7 mouse cellular contexts compared by ENCODE assay signal in the genomic region with DNA sequence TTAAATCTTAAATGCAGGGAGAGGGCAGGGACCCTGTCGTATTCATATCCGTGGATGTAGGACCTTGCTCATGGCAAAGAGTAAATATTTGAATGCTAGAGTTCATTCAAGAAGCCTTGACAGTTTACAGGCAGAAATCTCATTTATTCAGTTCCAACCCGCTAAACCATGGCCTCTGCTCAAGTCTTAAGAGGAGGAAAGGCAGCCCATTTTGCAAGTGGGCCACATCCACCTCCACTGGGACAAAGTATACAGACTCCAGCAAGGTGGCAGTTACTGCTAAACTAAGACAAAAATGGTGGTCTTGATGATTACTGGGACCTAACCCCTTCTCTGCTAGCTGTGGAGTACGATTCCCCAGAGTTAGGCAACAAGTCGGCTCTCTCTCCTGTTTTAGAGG. TPM values are rescaled to one million over a fixed set of nuclear protein-coding genes. Genes with fewer than 3 reads are reported as not detected.
DNase-seq lines count a peak whose midpoint lies in the region; ATAC-seq and TF ChIP-seq lines count a peak whose summit lies in the region.

No protein-coding gene starts in this region.

- no peaks in the 10 kb centered on the region for H3K27me3 ChIP-seq in thymus, adult 2 months (ENCODE audit: control insufficient read depth, insufficient read depth, low read length)
- H3K27me3 ChIP-seq in forebrain, embryonic 14.5 days (replicated peaks; ENCODE audit: control insufficient read depth, insufficient read depth, low read length) = no peaks in the 10 kb centered on the region
- no peaks in the 10 kb centered on the region for H3K27me3 ChIP-seq in liver, embryonic 16.5 days (ENCODE audit: control insufficient read depth, insufficient read depth, low read depth, low read length)

- no peaks in the 10 kb centered on the region for H3K36me3 ChIP-seq in thymus, adult 2 months (ENCODE audit: control insufficient read depth, insufficient read depth, low read length)
- H3K36me3 ChIP-seq in forebrain, embryonic 14.5 days (ENCODE audit: control insufficient read depth, insufficient read depth, low read length) = no peaks in the 10 kb centered on the region
- no peaks in the 10 kb centered on the region for H3K36me3 ChIP-seq in liver, embryonic 16.5 days (ENCODE audit: control insufficient read depth, insufficient read depth)

- no peak overlapping the region for H3K4me3 ChIP-seq in thymus, adult 2 months (ENCODE audit: control insufficient read depth, insufficient read depth, low read length)
- peak overlapping the region; percentile 43 for H3K4me3 ChIP-seq in forebrain, embryonic 14.5 days (ENCODE audit: low read depth, low read length)
- peak overlapping the region; percentile 80 for H3K4me3 ChIP-seq in liver, embryonic 16.5 days (ENCODE audit: low read depth, low read length)

- 0 out of 2 replicates have a peak overlapping the region, but pooled peaks have one; percentile 24 for H3K27ac ChIP-seq in thymus, adult 2 months (ENCODE audit: control insufficient read depth, insufficient read depth, low read length)
- H3K27ac ChIP-seq in forebrain, embryonic 14.5 days (ENCODE audit: low read depth, low read length) = no peak overlapping the region
- peak overlapping the region; percentile 100 for H3K27ac ChIP-seq in liver, embryonic 16.5 days (ENCODE audit: low read length)

- DNase-seq in thymus, adult 2 months = no peak
- no peak for DNase-seq in thymus, postnatal 36 days
- no peak for DNase-seq in forebrain, embryonic 14.5 days (ENCODE audit: low spot score)
- no peak for DNase-seq in right cerebral cortex, postnatal 10 days (ENCODE audit: low spot score in 2 of 2)
- DNase-seq in Muller cell, postnatal 12 days (ENCODE audit: inconsistent ontology term) = no peak
- no peak for DNase-seq in gastrocnemius, adult 18-20 months (ENCODE audit: low spot score)

- H3K4me1 ChIP-seq in thymus, adult 2 months (replicated peaks; ENCODE audit: control insufficient read depth, insufficient read depth, low read length) = peaks cover 9% of the 10 kb centered on the region
- H3K4me1 ChIP-seq in forebrain, embryonic 14.5 days (ENCODE audit: control insufficient read depth, insufficient read depth, low read length) = 0 out of 2 replicates have a peak, but pooled peaks cover 3% of the 10 kb centered on the region
- H3K4me1 ChIP-seq in liver, embryonic 16.5 days (ENCODE audit: control insufficient read depth, low read depth, low read length) = peaks cover 18% of the 10 kb centered on the region

- no peak for TF ChIP-seq CTCF in thymus, adult 2 months (IDR thresholded peaks at IDR 0.05; ENCODE audit: borderline replicate concordance, control insufficient read depth, extremely low read depth, insufficient read depth, low read length, poor library complexity)

- no peaks in the 10 kb centered on the region for H3K9me3 ChIP-seq in forebrain, embryonic 14.5 days (replicated peaks; ENCODE audit: control insufficient read depth, low read length)
- no peaks in the 10 kb centered on the region for H3K9me3 ChIP-seq in liver, embryonic 16.5 days (replicated peaks; ENCODE audit: control insufficient read depth, low read length)

- ATAC-seq in forebrain, embryonic 14.5 days = no peak
- no peak for ATAC-seq in liver, embryonic 16.5 days (ENCODE audit: low read depth)

- H3K9ac ChIP-seq in forebrain, embryonic 14.5 days (ENCODE audit: low read length) = peak overlapping the region; percentile 59; the same call in 1 of the 2 replicates
- peak overlapping the region; percentile 85 for H3K9ac ChIP-seq in liver, embryonic 16.5 days (ENCODE audit: low read depth, low read length)

- WGBS in thymus, adult 2 months = 45% methylated on average over 5 of the region's 5 CpGs
- 36% methylated on average over 5 of the region's 5 CpGs for WGBS in forebrain, embryonic 14.5 days
- 34% methylated on average over 5 of the region's 5 CpGs for WGBS in liver, embryonic 16.5 days (ENCODE audit: insufficient replicate concordance)

- TF ChIP-seq POLR2A in thymus, adult 2 months (IDR thresholded peaks at IDR 0.05; ENCODE audit: control insufficient read depth, extremely low read depth, insufficient read depth, low read length, poor library complexity) = no peak

- peak overlapping the region; percentile 43 for H3K4me2 ChIP-seq in forebrain, embryonic 14.5 days (ENCODE audit: low read length)
- peak overlapping the region; percentile 73 for H3K4me2 ChIP-seq in liver, embryonic 16.5 days (ENCODE audit: low read depth, low read length)

RNA-seq across cellular contexts. Expression of a gene that starts 0.4 kb away (rescaled TPM):
- polyA plus RNA-seq in thymus, adult 2 months (2012; rRNA removed) = 4.7 and 5.5 TPM in 2 replicates
- 7.9 and 8.8 TPM in 2 replicates for polyA plus RNA-seq in forebrain, embryonic 14.5 days (2014; fragmentation: Nextera tagmentation; extraction: Ambion mirVana)
- polyA plus RNA-seq in liver, embryonic 16.5 days (2015; fragmentation: Nextera tagmentation; extraction: Ambion mirVana) = 5.6 and 6.0 TPM in 2 replicates
- 1 to 10 TPM; 4.9 to 5.3 TPM for total RNA-seq in gastrocnemius, adult 18-20 months (2021)

RNA-seq across cellular contexts. Expression of a gene that starts 8.3 kb away (rescaled TPM):
- 1.9 and 2.3 TPM in 2 replicates for polyA plus RNA-seq in thymus, adult 2 months (2012; rRNA removed)
- not detected in 2 replicates for polyA plus RNA-seq in forebrain, embryonic 14.5 days (2014; fragmentation: Nextera tagmentation; extraction: Ambion mirVana)
- 2.5 and 2.6 TPM in 2 replicates for polyA plus RNA-seq in liver, embryonic 16.5 days (2015; fragmentation: Nextera tagmentation; extraction: Ambion mirVana)
- total RNA-seq in gastrocnemius, adult 18-20 months (2021) = under 1 TPM; 0.14 TPM

RNA-seq across cellular contexts. Expression of a gene that starts 17.1 kb away (rescaled TPM):
- 126 and 141 TPM in 2 replicates for polyA plus RNA-seq in thymus, adult 2 months (2012; rRNA removed)
- 40.4 and 53.6 TPM in 2 replicates for polyA plus RNA-seq in forebrain, embryonic 14.5 days (2014; fragmentation: Nextera tagmentation; extraction: Ambion mirVana)
- polyA plus RNA-seq in liver, embryonic 16.5 days (2015; fragmentation: Nextera tagmentation; extraction: Ambion mirVana) = 46.2 and 51.1 TPM in 2 replicates
- 10 to 100 TPM; 15.7 to 16.4 TPM for total RNA-seq in gastrocnemius, adult 18-20 months (2021)

RNA-seq across cellular contexts. Expression of a gene that starts 17.2 kb away (rescaled TPM):
- 167 and 179 TPM in 2 replicates for polyA plus RNA-seq in thymus, adult 2 months (2012; rRNA removed)
- 85.6 and 95.6 TPM in 2 replicates for polyA plus RNA-seq in forebrain, embryonic 14.5 days (2014; fragmentation: Nextera tagmentation; extraction: Ambion mirVana)
- polyA plus RNA-seq in liver, embryonic 16.5 days (2015; fragmentation: Nextera tagmentation; extraction: Ambion mirVana) = 47.7 and 52.7 TPM in 2 replicates
- 10 to 100 TPM in 1 of 2 experiments, 1 to 10 TPM in 1; 8.8 to 10.0 TPM for total RNA-seq in gastrocnemius, adult 18-20 months (2021)

RNA-seq across cellular contexts. Expression of a gene that starts 43.0 kb away (rescaled TPM):
- polyA plus RNA-seq in thymus, adult 2 months (2012; rRNA removed) = 90.8 and 106 TPM in 2 replicates
- polyA plus RNA-seq in forebrain, embryonic 14.5 days (2014; fragmentation: Nextera tagmentation; extraction: Ambion mirVana) = 41.2 and 46.8 TPM in 2 replicates
- 41.0 and 41.1 TPM in 2 replicates for polyA plus RNA-seq in liver, embryonic 16.5 days (2015; fragmentation: Nextera tagmentation; extraction: Ambion mirVana)
- total RNA-seq in gastrocnemius, adult 18-20 months (2021) = 10 to 100 TPM; 13.7 to 16.2 TPM
